Mouse (Mus musculus): ENCODE measurements at regions not wholly inside any gene's neighbourhood (a gene's known extent, or its start where the extent isn't known, plus 50 kb on each side); places are given as distances from the start of the nearest gene placed in this dataset.

GRCm38 (mm10) chr12:54472407-54472806 lies 184.0 kb downstream of the Sptssa start:
- Histone ChIP-seq H3K9ac (replicated peaks; ENCODE audit: low read depth, low read length) (no peak overlapping the region), H3K4me3 (ENCODE audit: low read depth, low read length) (no peak overlapping the region), H3K9me3 (ENCODE audit: control insufficient read depth, low read length) (no peaks in the 10 kb centered on the region), H3K27ac (ENCODE audit: low read depth, low read length) (no peak overlapping the region), H3K4me2 (ENCODE audit: low read depth, low read length) (no peak overlapping the region), H3K4me1 (ENCODE audit: control insufficient read depth, insufficient read depth, low read length) (no peaks in the 10 kb centered on the region), H3K27me3 (ENCODE audit: control insufficient read depth, insufficient read depth, low read length) (no peaks in the 10 kb centered on the region), H3K36me3 (ENCODE audit: control insufficient read depth, insufficient read depth, low read length) (no peaks in the 10 kb centered on the region)
- ATAC-seq (ENCODE audit: low read depth) = no peak
- 82% methylated on average over 3 of the region's 3 CpGs for WGBS

GRCm38 (mm10) chr12:54467635-54468034 lies 188.7 kb downstream of the Sptssa start:
- no peak for ATAC-seq (ENCODE audit: low read depth)
- no peak overlapping the region for H3K27ac ChIP-seq (ENCODE audit: low read depth, low read length)
- H3K4me1 ChIP-seq (ENCODE audit: control insufficient read depth, insufficient read depth, low read length) = no peaks in the 10 kb centered on the region
- no peaks in the 10 kb centered on the region for H3K36me3 ChIP-seq (ENCODE audit: control insufficient read depth, insufficient read depth, low read length)
- H3K4me3 ChIP-seq (ENCODE audit: low read depth, low read length) = no peak overlapping the region
- no peaks in the 10 kb centered on the region for H3K27me3 ChIP-seq (ENCODE audit: control insufficient read depth, insufficient read depth, low read length)
- H3K9ac ChIP-seq (replicated peaks; ENCODE audit: low read depth, low read length) = no peak overlapping the region
- no peaks in the 10 kb centered on the region for H3K9me3 ChIP-seq (ENCODE audit: control insufficient read depth, low read length)
- no peak overlapping the region for H3K4me2 ChIP-seq (ENCODE audit: low read depth, low read length)
- 83% methylated on average over 2 of the region's 2 CpGs for WGBS

DNA sequence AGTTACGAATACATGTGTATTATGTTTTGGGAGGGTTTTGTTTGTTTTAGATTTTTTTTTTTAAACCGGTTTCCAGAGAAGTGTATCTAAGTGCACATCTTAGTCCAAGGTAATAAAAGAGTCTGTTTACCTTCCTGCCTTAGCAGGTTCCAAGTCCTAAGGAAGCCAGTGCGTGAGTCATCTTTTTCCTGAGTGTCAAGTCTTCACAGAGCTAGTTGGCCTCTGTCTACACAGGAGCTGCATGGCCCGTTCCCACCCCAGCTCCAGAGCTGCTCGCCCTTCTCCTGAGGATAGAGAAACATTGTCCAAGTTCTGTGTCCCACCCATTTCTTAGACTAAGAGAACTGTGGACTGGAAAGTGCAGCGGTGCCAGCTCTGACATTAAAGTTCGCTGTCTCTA lies 192.6 kb downstream of the Sptssa start:
- Histone ChIP-seq H3K9me3 (ENCODE audit: control insufficient read depth, low read length) (no peaks in the 10 kb centered on the region), H3K9ac (replicated peaks; ENCODE audit: low read depth, low read length) (no peak overlapping the region), H3K36me3 (ENCODE audit: control insufficient read depth, insufficient read depth, low read length) (no peaks in the 10 kb centered on the region), H3K27ac (ENCODE audit: low read depth, low read length) (no peak overlapping the region), H3K4me1 (ENCODE audit: control insufficient read depth, insufficient read depth, low read length) (no peaks in the 10 kb centered on the region), H3K27me3 (ENCODE audit: control insufficient read depth, insufficient read depth, low read length) (no peaks in the 10 kb centered on the region), H3K4me3 (ENCODE audit: low read depth, low read length) (no peak overlapping the region), H3K4me2 (ENCODE audit: low read depth, low read length) (no peak overlapping the region)
- WGBS = 83% methylated on average over 7 of the region's 7 CpGs
- no peak for ATAC-seq (ENCODE audit: low read depth)

DNA sequence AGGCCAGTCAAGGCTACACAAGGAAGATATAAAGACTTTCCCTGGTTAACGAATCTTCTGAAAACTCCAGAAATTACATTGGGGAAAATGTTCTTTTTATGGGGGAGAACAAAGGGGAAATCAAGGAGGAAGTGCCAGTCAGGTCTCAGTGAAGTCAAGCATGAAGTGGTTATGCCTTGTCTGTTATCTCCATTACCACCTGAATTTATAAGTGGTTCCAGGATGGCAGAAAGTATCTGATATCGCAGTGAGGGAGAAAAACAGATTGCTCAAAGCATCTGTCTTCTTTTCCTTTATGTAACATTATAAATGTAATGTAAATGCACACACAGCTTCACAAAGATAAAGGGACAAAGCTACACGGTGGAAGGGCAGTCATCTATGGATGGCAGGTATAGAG lies 195.0 kb downstream of the Sptssa start:
- Histone ChIP-seq H3K4me1 (ENCODE audit: control insufficient read depth, insufficient read depth, low read length) (no peaks in the 10 kb centered on the region), H3K9ac (replicated peaks; ENCODE audit: low read depth, low read length) (no peak overlapping the region), H3K27ac (ENCODE audit: low read depth, low read length) (no peak overlapping the region), H3K4me3 (ENCODE audit: low read depth, low read length) (no peak overlapping the region), H3K4me2 (ENCODE audit: low read depth, low read length) (no peak overlapping the region), H3K27me3 (ENCODE audit: control insufficient read depth, insufficient read depth, low read length) (no peaks in the 10 kb centered on the region), H3K36me3 (ENCODE audit: control insufficient read depth, insufficient read depth, low read length) (no peaks in the 10 kb centered on the region), H3K9me3 (ENCODE audit: control insufficient read depth, low read length) (no peaks in the 10 kb centered on the region)
- no peak for ATAC-seq (ENCODE audit: low read depth)
- 84% methylated on average over 3 of the region's 3 CpGs for WGBS

DNA sequence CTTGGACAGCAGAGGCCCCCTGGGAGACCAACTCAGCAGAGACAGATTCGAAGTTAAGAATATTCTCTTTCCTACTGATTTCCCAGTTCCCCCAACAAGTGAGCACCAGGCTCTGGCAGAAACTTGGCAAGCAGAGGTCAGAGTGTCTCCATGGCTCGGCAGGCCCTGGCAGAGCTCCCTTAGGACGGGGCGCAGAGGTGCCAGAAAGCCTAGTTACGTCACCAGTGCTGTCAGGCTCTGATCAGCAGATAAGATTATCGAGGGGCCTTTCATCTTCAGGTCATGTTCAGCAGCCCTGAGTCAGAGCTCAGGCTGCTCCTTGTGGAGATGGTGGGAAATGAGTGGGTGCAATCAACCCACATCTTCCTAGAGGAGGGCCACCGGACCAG lies 196.2 kb downstream of the Sptssa start:
- WGBS = 88% methylated on average over 7 of the region's 7 CpGs
- Histone ChIP-seq H3K4me3 (ENCODE audit: low read depth, low read length) (no peak overlapping the region), H3K36me3 (ENCODE audit: control insufficient read depth, insufficient read depth, low read length) (no peaks in the 10 kb centered on the region), H3K27ac (ENCODE audit: low read depth, low read length) (no peak overlapping the region), H3K4me1 (ENCODE audit: control insufficient read depth, insufficient read depth, low read length) (no peaks in the 10 kb centered on the region), H3K4me2 (ENCODE audit: low read depth, low read length) (no peak overlapping the region), H3K9me3 (ENCODE audit: control insufficient read depth, low read length) (no peaks in the 10 kb centered on the region), H3K9ac (replicated peaks; ENCODE audit: low read depth, low read length) (no peak overlapping the region), H3K27me3 (ENCODE audit: control insufficient read depth, insufficient read depth, low read length) (no peaks in the 10 kb centered on the region)
- ATAC-seq (ENCODE audit: low read depth) = no peak

DNA sequence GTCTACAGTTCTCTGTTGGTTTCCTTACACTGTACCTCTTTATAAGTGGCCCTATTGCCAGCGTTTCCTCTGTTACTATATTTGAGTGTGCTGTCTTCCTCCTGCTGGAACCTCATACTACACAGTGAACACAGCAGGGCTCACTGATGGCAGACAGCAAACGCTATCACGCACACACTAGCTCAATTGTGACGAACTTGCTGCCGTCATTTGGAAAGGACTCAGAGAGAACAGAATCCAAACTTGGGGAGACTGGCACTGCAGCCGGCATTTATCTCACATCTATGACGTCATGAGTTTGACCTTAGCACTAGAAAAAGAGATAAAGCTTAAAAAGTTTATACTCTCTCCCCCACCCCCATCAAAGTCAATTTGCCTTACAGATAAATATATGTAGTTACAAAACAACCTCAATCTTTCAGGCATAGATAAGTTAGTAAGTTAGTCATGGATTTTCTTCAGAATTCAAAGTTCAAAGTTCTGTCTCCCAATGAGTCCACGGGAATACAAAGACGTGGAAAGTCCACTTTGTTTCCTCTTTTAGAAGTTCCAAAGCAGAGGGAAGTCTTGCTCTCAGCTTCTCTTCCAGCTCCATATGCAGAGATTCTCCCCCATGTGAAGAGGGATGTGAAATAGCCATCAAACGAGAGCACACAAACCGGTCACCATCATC lies 196.8 kb downstream of the Sptssa start:
- ATAC-seq (ENCODE audit: low read depth) = no peak
- Histone ChIP-seq H3K4me1 (ENCODE audit: control insufficient read depth, insufficient read depth, low read length) (no peaks in the 10 kb centered on the region), H3K4me2 (ENCODE audit: low read depth, low read length) (no peak overlapping the region), H3K27me3 (ENCODE audit: control insufficient read depth, insufficient read depth, low read length) (no peaks in the 10 kb centered on the region), H3K36me3 (ENCODE audit: control insufficient read depth, insufficient read depth, low read length) (no peaks in the 10 kb centered on the region), H3K9ac (replicated peaks; ENCODE audit: low read depth, low read length) (no peak overlapping the region), H3K27ac (ENCODE audit: low read depth, low read length) (no peak overlapping the region), H3K4me3 (ENCODE audit: low read depth, low read length) (no peak overlapping the region), H3K9me3 (ENCODE audit: control insufficient read depth, low read length) (no peaks in the 10 kb centered on the region)
- 84% methylated on average over 11 of the region's 11 CpGs for WGBS

- no peaks in the 10 kb centered on the region for H3K9me3 ChIP-seq (ENCODE audit: control insufficient read depth, low read length)
- no peak overlapping the region for H3K9ac ChIP-seq (replicated peaks; ENCODE audit: low read depth, low read length)
- H3K27me3 ChIP-seq (ENCODE audit: control insufficient read depth, insufficient read depth, low read length) = no peaks in the 10 kb centered on the region
- H3K27ac ChIP-seq (ENCODE audit: low read depth, low read length) = no peak overlapping the region
- H3K4me3 ChIP-seq (ENCODE audit: low read depth, low read length) = no peak overlapping the region
- H3K4me2 ChIP-seq (ENCODE audit: low read depth, low read length) = no peak overlapping the region
- whole genome bisulfite sequencing = 95% methylated on average over 8 of the region's 8 CpGs
- ATAC-seq (ENCODE audit: low read depth) = no peak
- no peaks in the 10 kb centered on the region for H3K4me1 ChIP-seq (ENCODE audit: control insufficient read depth, insufficient read depth, low read length)
- no peaks in the 10 kb centered on the region for H3K36me3 ChIP-seq (ENCODE audit: control insufficient read depth, insufficient read depth, low read length)
Measured at GRCm38 (mm10) chr12:54456731-54457130, 199.6 kb downstream of the Sptssa start.

DNA sequence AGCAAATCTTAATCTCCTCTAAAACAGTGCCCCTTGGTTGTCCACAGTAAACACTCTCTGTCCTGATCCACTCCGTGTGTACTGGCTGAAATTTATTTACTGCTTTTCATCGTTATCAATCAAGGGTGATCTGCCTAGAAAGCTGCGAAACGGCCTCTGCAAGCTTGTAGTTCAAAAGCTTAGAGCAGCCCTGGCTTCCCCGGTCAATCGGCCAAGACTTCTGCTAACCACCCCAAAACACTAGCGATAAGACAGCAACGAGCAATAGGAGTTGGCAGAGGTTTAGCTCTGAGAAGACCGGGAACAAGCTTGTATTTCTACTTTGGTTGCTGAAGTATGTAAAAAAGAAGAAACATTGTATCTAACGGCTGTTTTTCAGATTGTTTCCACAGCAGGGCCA lies 201.8 kb downstream of the Sptssa start:
- WGBS = 79% methylated on average over 10 of the region's 10 CpGs

DNA sequence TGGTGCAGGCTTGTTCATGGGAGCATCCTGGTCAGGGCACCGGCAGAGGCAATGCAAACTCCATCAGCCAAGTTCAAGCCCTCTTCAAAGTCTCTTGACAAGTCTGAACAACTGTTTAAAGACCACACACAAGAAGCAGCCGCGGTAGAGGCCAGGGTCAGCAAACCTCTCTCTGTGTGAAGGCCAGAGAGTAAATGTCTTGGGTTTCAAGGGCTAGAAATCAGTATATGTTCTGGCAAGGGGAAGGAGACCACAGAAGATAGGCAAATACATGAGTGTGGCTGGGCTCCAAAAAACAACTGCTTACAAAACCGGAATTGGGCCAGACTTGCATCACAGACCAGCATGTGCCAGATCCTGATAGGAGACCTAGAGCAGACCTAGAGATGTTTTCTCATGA lies 203.0 kb downstream of the Sptssa start:
- H3K27ac ChIP-seq (ENCODE audit: low read depth, low read length) = no peak overlapping the region
- 91% methylated on average over 4 of the region's 4 CpGs for WGBS

More for the DNA sequence above, 201.8 kb downstream of the Sptssa start:
- Histone ChIP-seq H3K4me2 (ENCODE audit: low read depth, low read length) (no peak overlapping the region), H3K4me1 (ENCODE audit: control insufficient read depth, insufficient read depth, low read length) (no peaks in the 10 kb centered on the region), H3K4me3 (ENCODE audit: low read depth, low read length) (no peak overlapping the region), H3K9me3 (ENCODE audit: control insufficient read depth, low read length) (no peaks in the 10 kb centered on the region), H3K27ac (ENCODE audit: low read depth, low read length) (no peak overlapping the region), H3K9ac (replicated peaks; ENCODE audit: low read depth, low read length) (no peak overlapping the region), H3K27me3 (ENCODE audit: control insufficient read depth, insufficient read depth, low read length) (no peaks in the 10 kb centered on the region), H3K36me3 (ENCODE audit: control insufficient read depth, insufficient read depth, low read length) (no peaks in the 10 kb centered on the region)
- no peak for ATAC-seq (ENCODE audit: low read depth)

More for the DNA sequence above, 203.0 kb downstream of the Sptssa start:
- Histone ChIP-seq H3K36me3 (ENCODE audit: control insufficient read depth, insufficient read depth, low read length) (no peaks in the 10 kb centered on the region), H3K4me1 (ENCODE audit: control insufficient read depth, insufficient read depth, low read length) (no peaks in the 10 kb centered on the region), H3K9ac (replicated peaks; ENCODE audit: low read depth, low read length) (no peak overlapping the region), H3K4me3 (ENCODE audit: low read depth, low read length) (no peak overlapping the region), H3K27me3 (ENCODE audit: control insufficient read depth, insufficient read depth, low read length) (no peaks in the 10 kb centered on the region), H3K9me3 (ENCODE audit: control insufficient read depth, low read length) (no peaks in the 10 kb centered on the region), H3K4me2 (ENCODE audit: low read depth, low read length) (no peak overlapping the region)
- ATAC-seq (ENCODE audit: low read depth) = no peak
